Mouse (Mus musculus) midbrain, embryonic 16.5 days (tissue): ENCODE results near the gene Ascc2. TPM values are rescaled to one million over a fixed set of nuclear protein-coding genes. Genes with fewer than 3 reads are reported as not detected.

Experiments used
- ATAC-seq: fragments of 200-750 bp; cut with Nextera tagmentation; 2 replicates; pipeline ENCODE4 v1.8.0; 2017; ENCODE audit warnings: moderate TSS enrichment
- H3K27ac ChIP-seq: fragments of 300-500 bp; sonication (generic); 2 replicates; pipeline ENCODE4 v1.5.1; 2014; ENCODE audit warnings: mild to moderate bottlenecking, low read length, mixed read lengths
- H3K27me3 ChIP-seq: fragments of 300-500 bp; sonication (generic); 2 replicates; pipeline ENCODE4 v1.6.1; 2014; ENCODE audit warnings: low read depth, low read length, mixed read lengths; ENCODE audit not compliant: control insufficient read depth, insufficient read depth
- H3K36me3 ChIP-seq: fragments of 300-500 bp; sonication (generic); 2 replicates; pipeline ENCODE4 v1.6.1; 2014; ENCODE audit warnings: mild to moderate bottlenecking, low read length, moderate library complexity, mixed read lengths; ENCODE audit not compliant: control insufficient read depth, insufficient read depth
- H3K4me1 ChIP-seq: fragments of 300-500 bp; sonication (generic); 2 replicates; pipeline ENCODE4 v1.6.1; 2014; ENCODE audit warnings: mild to moderate bottlenecking, low read length, mixed read lengths; ENCODE audit not compliant: control insufficient read depth, insufficient read depth
- H3K4me2 ChIP-seq: fragments of 300-500 bp; sonication (generic); 2 replicates; pipeline ENCODE4 v1.6.1; 2014; ENCODE audit warnings: mild to moderate bottlenecking, low read length, mixed read lengths
- H3K4me3 ChIP-seq: fragments of 300-500 bp; sonication (generic); 2 replicates; pipeline ENCODE4 v1.5.1; 2014; ENCODE audit warnings: low read depth, mild to moderate bottlenecking, low read length, moderate library complexity, mixed read lengths
- H3K9ac ChIP-seq: fragments of 300-500 bp; sonication (generic); 2 replicates; pipeline ENCODE4 v1.6.1; 2014; ENCODE audit warnings: low read depth, low read length, mixed read lengths
- H3K9me3 ChIP-seq: fragments of 300-500 bp; sonication (generic); replicated peaks from 2 replicates; pipeline ENCODE4 v1.6.1; 2014; ENCODE audit warnings: mild to moderate bottlenecking, low read length, mixed read lengths; ENCODE audit not compliant: control insufficient read depth, poor library complexity, severe bottlenecking
- WGBS: fragments of 180-500 bp; shearing (Covaris S2); extraction: QIAGEN DNeasy Blood & Tissue Kit; methylation state at CpG from one replicate; pipeline ENCODE4 v1.1.7; 2014; 5-methylcytosine and 5-hydroxymethylcytosine counted together
- polyA plus RNA-seq: library from polyadenylated mRNA; unstranded; fragments of >200 nt; fragmentation: Nextera tagmentation; extraction: Ambion mirVana; gene quantifications from 2 replicates; pipeline ENCODE4 v1.2.1, GENCODE M21; 2015

Ascc2 gene
- polyA plus RNA-seq, 1 experiment from 2014 or later = 20.5 TPM

DNA sequence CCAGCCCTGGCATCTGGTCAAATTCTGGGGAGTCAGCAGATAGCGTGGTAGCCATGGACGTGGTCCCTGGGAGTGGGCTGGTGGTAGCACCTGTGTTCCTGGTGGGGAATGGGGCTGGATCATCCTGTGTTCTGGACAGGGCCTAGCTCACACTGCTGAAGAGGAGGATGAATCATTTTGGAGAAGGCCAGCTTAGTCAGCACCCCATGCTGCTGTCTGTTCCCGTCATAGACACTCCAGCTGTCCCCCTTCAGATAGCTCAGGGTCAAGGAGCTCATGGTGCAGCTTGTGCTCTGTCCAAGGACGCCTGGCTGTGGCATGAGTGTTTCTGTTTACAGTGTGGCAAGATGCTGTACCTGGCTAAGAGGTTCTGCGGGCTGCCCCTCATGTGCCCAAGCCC is 81.0 kb downstream of the Ascc2 start:
- Histone ChIP-seq H3K4me3 (no peak overlapping the region), H3K9me3 (no peaks in the 10 kb centered on the region), H3K27me3 (no peaks in the 10 kb centered on the region), H3K9ac (no peak overlapping the region), H3K27ac (no peak overlapping the region), H3K4me1 (no peaks in the 10 kb centered on the region; the same call in 1 of the 2 replicates), H3K36me3 (no peaks in the 10 kb centered on the region), H3K4me2 (no peak overlapping the region)
- no peak for ATAC-seq
- WGBS = 88% methylated on average over 5 of the region's 5 CpGs

DNA sequence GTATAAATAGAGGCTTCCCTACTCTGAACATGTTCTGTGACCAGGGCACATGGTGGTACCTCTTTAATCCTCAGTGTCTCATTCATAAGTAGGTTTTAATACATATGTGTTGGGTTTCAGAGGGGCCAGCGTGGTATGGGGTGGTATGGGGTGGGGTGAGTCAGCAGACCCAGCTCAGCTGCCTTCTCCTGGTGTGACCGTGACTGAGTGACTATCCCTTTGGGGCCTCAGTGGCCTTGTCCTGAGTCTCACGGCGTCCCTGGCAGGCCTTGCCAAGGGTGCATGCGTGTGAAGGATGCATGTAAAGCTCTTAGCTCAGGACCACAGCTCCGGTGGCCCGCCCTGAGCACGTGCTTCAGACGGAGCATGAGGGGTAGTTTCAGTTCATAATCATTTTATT is 82.4 kb downstream of the Ascc2 start:
- Histone ChIP-seq H3K36me3 (no peaks in the 10 kb centered on the region), H3K9ac (no peak overlapping the region), H3K4me2 (no peak overlapping the region), H3K4me1 (no peaks in the 10 kb centered on the region; the same call in 1 of the 2 replicates), H3K9me3 (no peaks in the 10 kb centered on the region), H3K27ac (no peak overlapping the region), H3K4me3 (no peak overlapping the region), H3K27me3 (no peaks in the 10 kb centered on the region)
- no peak for ATAC-seq
- 90% methylated on average over 9 of the region's 9 CpGs for WGBS

DNA sequence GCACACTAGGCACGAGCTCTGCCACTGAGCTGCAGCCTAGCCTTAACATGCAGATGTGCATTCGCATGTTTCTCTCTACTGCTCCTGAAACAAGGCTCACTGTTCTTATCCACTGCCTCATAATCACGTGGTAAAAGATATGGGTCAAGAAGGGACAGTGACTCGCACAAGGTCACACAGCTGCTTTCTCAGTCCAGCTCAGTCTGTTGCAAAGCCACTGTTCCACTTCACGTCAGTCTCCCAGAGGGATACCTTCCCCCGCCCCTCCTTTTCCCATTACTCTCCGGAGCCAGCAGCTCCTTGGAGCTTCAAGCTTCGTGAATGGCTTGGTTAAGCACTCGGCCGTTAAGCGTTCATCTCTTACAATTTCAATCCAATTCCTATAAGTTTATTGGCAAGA is 82.8 kb downstream of the Ascc2 start:
- WGBS = 60% methylated on average over 11 of the region's 11 CpGs
- Histone ChIP-seq H3K4me2 (no peak overlapping the region), H3K4me1 (no peaks in the 10 kb centered on the region; the same call in 1 of the 2 replicates), H3K9me3 (no peaks in the 10 kb centered on the region), H3K27ac (no peak overlapping the region), H3K36me3 (no peaks in the 10 kb centered on the region), H3K27me3 (no peaks in the 10 kb centered on the region), H3K4me3 (no peak overlapping the region), H3K9ac (no peak overlapping the region)
- ATAC-seq = no peak

DNA sequence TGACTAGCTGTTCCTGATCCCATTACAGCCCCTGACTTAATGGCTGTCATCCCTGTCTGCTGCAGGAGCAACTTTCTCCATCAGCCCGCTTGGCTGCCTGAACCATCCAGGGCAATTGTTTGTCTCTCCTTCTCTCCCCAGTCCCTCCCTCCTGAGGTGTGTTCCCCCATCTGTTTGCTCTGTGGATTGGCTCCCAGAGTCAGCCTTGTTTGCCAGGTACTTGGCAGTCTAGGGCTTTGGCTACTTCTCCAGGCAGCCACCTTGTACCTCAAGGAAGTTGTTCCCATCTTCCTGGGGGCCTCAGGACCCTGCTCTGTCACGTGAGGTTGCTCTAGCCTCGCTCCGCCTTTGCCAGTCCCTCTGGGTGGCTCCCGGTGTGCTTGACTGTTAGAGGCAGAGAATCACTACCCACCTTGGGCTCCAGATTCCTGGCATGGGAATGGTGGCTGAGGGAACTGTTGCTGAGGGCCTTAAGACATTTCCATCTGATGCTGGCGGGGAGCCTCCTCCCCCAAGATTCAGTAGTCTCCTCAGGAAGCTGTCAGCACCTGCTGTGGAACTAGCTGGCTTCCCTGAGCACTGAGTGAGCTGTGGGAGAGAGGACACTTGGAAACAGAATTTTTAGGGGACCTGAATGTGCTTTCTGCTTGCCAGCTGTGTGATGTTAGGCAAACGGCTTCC is 83.5 kb downstream of the Ascc2 start:
- Histone ChIP-seq H3K27me3 (no peaks in the 10 kb centered on the region), H3K4me1 (no peaks in the 10 kb centered on the region; the same call in 1 of the 2 replicates), H3K9me3 (no peaks in the 10 kb centered on the region), H3K36me3 (no peaks in the 10 kb centered on the region), H3K27ac (no peak overlapping the region), H3K4me2 (no peak overlapping the region), H3K4me3 (no peak overlapping the region), H3K9ac (no peak overlapping the region)
- WGBS = 54% methylated on average over 7 of the region's 7 CpGs
- ATAC-seq = no peak

DNA sequence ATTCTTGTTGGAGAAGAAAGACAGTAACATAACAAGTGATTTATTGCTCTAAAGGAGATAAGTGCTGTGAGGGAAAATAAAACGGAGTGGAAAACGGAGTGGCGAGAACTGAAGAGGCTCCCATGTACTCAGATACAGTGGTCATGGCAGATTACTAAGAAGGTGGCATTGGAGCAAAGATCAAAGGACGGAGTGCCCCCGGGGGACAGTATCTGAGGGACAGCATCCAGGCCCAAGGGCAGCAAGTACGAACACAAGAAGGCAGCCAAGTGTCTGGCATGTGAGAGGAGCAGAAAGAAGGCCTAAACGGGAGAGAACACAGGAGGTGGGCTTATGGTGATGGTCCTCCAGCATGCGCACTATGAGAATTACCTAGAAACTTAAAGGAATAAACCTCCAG is 84.2 kb downstream of the Ascc2 start:
- Histone ChIP-seq H3K4me3 (no peak overlapping the region), H3K4me1 (no peaks in the 10 kb centered on the region; the same call in 1 of the 2 replicates), H3K36me3 (no peaks in the 10 kb centered on the region), H3K27ac (no peak overlapping the region), H3K9me3 (no peaks in the 10 kb centered on the region), H3K4me2 (no peak overlapping the region), H3K27me3 (no peaks in the 10 kb centered on the region), H3K9ac (no peak overlapping the region)
- no peak for ATAC-seq
- 78% methylated on average over 8 of the region's 8 CpGs for WGBS

DNA sequence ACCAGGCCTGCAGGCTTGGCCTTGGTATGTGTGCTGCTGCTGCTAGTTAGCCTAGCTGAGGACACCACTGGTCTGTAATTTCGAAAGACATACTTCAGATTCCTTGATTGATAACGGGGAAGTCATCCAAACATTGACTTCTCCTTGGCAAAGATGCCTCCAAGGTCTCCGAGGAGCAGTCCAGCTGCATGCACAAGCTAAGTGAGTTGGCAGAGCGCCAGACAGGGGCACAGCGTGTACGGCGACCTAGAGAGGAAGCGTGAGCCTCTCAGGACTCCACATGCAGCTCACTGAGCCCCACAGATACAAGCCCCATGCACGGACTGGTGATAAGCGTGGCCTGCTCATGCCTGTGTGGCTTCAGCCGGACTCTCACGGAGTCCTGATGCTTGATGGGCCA is 92.1 kb downstream of the Ascc2 start:
- Histone ChIP-seq H3K9ac (no peak overlapping the region), H3K4me1 (peaks cover 3% of the 10 kb centered on the region; the same call in 1 of the 2 replicates), H3K36me3 (no peaks in the 10 kb centered on the region), H3K4me3 (no peak overlapping the region), H3K9me3 (no peaks in the 10 kb centered on the region), H3K4me2 (no peak overlapping the region), H3K27ac (no peak overlapping the region), H3K27me3 (no peaks in the 10 kb centered on the region)
- WGBS = 60% methylated on average over 12 of the region's 12 CpGs
- ATAC-seq = no peak

DNA sequence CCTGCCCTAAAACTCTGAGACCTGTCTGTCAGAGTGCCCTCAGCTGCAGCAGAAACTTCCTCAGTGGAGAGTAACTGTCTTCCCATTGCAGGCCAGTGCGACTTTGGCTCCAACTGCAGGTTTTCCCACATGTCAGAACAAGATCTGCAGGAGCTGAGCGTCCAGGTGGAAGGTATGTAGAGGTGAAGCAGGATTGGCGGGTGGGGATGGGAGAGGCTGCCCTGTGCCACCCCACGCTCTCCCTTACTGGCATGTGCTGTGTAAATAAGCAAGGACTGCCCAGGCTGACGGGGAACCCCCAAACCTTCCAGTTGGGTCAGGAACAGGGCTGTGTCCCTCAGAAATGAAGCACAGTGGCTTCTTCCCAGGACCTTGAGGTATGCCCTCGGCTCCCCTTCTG is 92.5 kb downstream of the Ascc2 start:
- Histone ChIP-seq H3K36me3 (no peaks in the 10 kb centered on the region), H3K9ac (no peak overlapping the region), H3K27me3 (no peaks in the 10 kb centered on the region), H3K4me3 (no peak overlapping the region), H3K4me1 (peaks cover 3% of the 10 kb centered on the region; the same call in 1 of the 2 replicates), H3K27ac (no peak overlapping the region), H3K9me3 (no peaks in the 10 kb centered on the region), H3K4me2 (no peak overlapping the region)
- no peak for ATAC-seq
- WGBS = 85% methylated on average over 6 of the region's 6 CpGs

DNA sequence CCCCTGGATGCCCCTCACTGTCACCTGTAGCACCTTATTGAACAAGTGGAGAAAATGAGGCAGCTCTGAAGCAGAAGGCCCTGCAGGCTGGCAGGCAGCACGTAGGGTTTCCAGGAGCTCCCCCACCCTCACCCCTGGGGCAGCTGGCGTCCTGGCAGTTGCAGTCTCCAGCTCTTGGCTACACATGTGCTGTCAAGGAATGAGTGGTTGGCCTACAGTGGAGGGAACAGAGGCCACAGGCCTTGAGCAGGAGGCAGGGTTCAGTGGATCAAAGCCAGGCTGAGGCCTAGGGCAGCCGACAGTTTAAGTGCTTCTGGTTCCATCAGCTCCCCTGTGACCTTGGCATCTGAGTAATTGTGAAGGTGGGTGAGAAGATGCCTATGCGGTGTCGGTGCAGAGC is 93.4 kb downstream of the Ascc2 start:
- no peak overlapping the region for H3K9ac ChIP-seq
- WGBS = 86% methylated on average over 5 of the region's 5 CpGs
- H3K4me2 ChIP-seq = no peak overlapping the region
- no peak overlapping the region for H3K27ac ChIP-seq
- H3K36me3 ChIP-seq = no peaks in the 10 kb centered on the region
- peaks cover 3% of the 10 kb centered on the region; the same call in 1 of the 2 replicates for H3K4me1 ChIP-seq
- H3K9me3 ChIP-seq = no peaks in the 10 kb centered on the region
- H3K4me3 ChIP-seq = no peak overlapping the region
- no peaks in the 10 kb centered on the region for H3K27me3 ChIP-seq
- no peak for ATAC-seq

DNA sequence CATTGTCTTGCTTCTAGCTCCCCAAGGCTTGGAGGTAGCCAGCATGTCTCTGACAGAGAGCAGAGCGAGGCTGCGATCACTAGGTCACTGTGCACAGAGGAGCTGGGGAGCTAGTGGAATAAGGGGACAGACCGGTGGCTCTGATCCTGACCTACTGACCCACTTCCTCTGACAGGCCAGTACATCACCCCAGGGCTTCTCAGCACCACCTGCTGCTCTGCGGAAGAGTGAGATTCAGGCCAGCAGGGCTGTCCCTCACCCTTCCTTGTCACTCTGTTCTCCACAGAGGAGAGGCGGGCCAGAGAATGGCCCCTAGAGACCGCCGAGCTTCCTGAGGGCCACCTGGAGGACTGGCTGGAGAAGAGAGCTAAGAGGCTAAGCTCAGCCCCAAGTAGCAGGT is 94.2 kb downstream of the Ascc2 start:
- Histone ChIP-seq H3K9ac (no peak overlapping the region), H3K4me1 (peaks cover 3% of the 10 kb centered on the region; the same call in 1 of the 2 replicates), H3K9me3 (no peaks in the 10 kb centered on the region), H3K4me3 (no peak overlapping the region), H3K4me2 (no peak overlapping the region), H3K27ac (no peak overlapping the region), H3K27me3 (no peaks in the 10 kb centered on the region), H3K36me3 (no peaks in the 10 kb centered on the region)
- 71% methylated on average over 7 of the region's 7 CpGs for WGBS
- ATAC-seq = no peak
